Mouse (Mus musculus): ENCODE data around the gene Akr1c18. TPM values are rescaled to one million over a fixed set of nuclear protein-coding genes. Genes with fewer than 3 reads are reported as not detected.

The Akr1c18 gene
- polyA plus RNA-seq, 3 experiments from 2014 or later = 0.31 TPM; not detected in 2

DNA sequence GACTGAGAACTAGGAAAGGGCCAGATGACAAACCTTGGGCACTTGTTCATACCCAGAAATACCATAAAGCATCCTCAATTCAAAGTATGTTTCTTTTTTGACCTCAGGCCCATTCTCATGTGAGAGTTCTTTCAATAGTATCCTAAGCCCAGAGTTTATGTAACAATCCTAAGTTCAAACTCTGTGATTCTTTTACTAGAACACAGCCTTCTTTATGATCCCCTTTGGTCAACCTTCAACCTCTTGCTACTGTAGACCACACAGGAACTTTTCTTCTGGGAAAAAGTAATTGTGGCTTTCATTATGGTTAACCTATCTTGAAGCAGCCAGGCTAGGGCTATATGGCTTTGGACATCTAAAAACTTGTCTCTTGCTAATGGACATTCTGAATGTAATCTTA lies 48.8 kb downstream of the Akr1c18 start:
- no peak for ATAC-seq

Other genes with a start within 250 kb of the Akr1c18 start
- gene Net1, start 232.4 kb downstream of the Akr1c18 start, polyA plus RNA-seq (2017; shearing (Covaris generic)) = 10 to 100 TPM; 24.1 to 29.7 (median 27.0) TPM
- under 1 TPM in 1 of 3 experiments, not detected in 2; 0.67 TPM for gene Tubal3, start 232.4 kb downstream of the Akr1c18 start, polyA plus RNA-seq (2017; shearing (Covaris generic))
- gene Ucn3, start 205.3 kb downstream of the Akr1c18 start, polyA plus RNA-seq (2017; shearing (Covaris generic)) = not detected
- not detected for gene Akr1c14, start 101.6 kb downstream of the Akr1c18 start, polyA plus RNA-seq (2017; shearing (Covaris generic))
- gene Akr1c13, start 40.5 kb upstream of the Akr1c18 start, polyA plus RNA-seq (2017; shearing (Covaris generic)) = 10 to 100 TPM; 33.4 to 48.9 (median 37.7) TPM
- not detected for gene Akr1c19, start 78.0 kb upstream of the Akr1c18 start, polyA plus RNA-seq (2017; shearing (Covaris generic))
- gene Akr1c12, start 128.8 kb upstream of the Akr1c18 start, polyA plus RNA-seq (2017; shearing (Covaris generic)) = 1 to 10 TPM; 2.0 to 7.9 (median 3.0) TPM